Mouse (Mus musculus) embryonic fibroblast, embryonic 13.5 days (primary cell): ENCODE measurements around the gene Ccnd2.

Experiments
- CTCF ChIP-seq: IDR thresholded peaks from 2 replicates; pipeline ENCODE4 v1.5.1; 2011; ENCODE audit warnings: mild to moderate bottlenecking, control low read depth, low read length, moderate library complexity, borderline replicate concordance; ENCODE audit not compliant: insufficient read depth
- POLR2A ChIP-seq: IDR thresholded peaks from 2 replicates; pipeline ENCODE4 v1.6.1; 2011; ENCODE audit warnings: low read depth, mild to moderate bottlenecking, control low read depth, low read length, moderate library complexity

DNA sequence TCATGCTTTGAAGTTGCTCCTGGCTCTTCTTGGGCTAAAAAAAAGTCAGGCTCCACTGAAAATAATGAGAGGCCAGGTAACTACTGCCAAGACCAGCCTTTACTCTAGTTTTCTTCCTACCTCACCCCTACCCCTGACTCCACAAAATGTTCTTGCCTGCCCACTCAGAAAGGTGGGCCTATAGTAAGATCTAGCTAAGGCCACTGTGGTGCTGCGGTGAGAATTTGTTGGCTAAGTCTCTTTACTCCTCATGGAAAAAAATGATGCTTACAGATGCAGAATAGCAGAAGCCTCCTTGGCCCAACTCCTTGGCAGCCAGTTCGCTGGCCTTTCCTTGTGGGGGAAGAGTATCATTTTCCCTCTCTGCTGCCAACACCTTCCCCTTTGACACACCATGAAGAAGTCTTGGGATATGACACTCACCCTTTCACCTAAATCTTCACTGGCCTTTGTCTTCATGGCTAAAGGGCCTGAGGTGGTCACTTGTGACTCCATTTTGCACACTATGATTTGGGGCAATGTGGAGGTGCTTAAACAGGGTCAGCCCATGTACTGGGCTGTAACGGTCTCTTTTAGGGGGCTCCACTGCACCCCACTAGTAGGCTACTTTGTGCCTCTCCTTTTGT lies 5.6 kb downstream of the Ccnd2 start:
- TF ChIP-seq POLR2A = no peak; the same call in none of the 2 replicates
- no peak for TF ChIP-seq CTCF
